Mouse (Mus musculus) C2C12 (cell line): ENCODE measurements around the gene Cadps2.

Experiments
- CTCF ChIP-seq: IDR thresholded peaks from one replicate; pipeline ENCODE4 v1.5.1; 2011; ENCODE audit not compliant: control insufficient read depth, insufficient read depth, insufficient read length
- MYOD1 ChIP-seq: IDR thresholded peaks from one replicate; pipeline ENCODE4 v1.6.1; 2011; ENCODE audit warnings: low read depth; ENCODE audit not compliant: control insufficient read depth, insufficient read length
- USF1 ChIP-seq: IDR thresholded peaks from one replicate; pipeline ENCODE4 v1.6.1; 2011; ENCODE audit warnings: low read depth, mild to moderate bottlenecking, control low read depth, moderate library complexity

DNA sequence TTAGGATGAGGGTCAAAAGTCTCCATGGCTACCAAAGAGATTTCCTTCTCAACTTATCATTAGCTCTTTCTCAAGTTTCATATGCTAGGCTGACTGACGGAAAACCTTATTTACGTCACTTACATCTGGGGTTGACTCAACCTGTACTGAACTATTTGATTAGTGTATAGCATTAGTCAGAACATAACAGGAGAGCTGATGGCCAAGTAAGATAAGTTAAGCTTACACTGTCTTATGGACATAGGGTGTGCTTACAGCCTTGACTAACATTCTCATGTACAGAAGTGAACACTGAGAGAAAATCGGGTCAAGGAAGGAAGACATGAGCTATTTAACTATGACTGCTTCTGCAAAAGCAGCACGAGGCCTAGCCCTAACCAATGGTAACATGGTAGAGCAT, 550.5 kb downstream of the Cadps2 start:
- no peak for TF ChIP-seq CTCF
- TF ChIP-seq MYOD1: no peak
- TF ChIP-seq USF1: no peak
